Mouse (Mus musculus): ENCODE measurements around the gene Fbxw21. TPM values are rescaled to one million over a fixed set of nuclear protein-coding genes. Genes with fewer than 3 reads are reported as not detected.

The Fbxw21 gene
- polyA plus RNA-seq, 1 experiment from 2014 or later: not detected

DNA sequence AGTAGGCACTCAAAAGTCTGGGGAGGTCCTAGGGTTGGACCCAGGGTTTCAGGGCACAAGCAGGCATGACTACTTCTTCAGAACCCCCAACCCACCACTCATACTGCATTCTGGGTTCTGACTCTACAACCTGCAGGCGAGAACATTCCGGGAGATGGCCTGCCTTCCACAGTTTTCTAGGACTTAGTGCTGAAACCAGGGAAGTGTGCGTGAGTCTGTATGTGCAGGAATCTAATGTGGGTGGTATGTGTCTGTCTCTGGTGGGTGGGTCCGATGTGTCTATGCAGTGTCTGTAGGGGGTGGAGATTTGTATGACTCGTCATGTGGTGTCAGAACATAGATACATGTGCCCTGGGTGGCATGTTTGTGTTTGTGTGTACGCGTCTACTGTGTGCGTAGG lies 63.5 kb downstream of the Fbxw21 start:
- H3K4me1 ChIP-seq (ENCODE audit: control insufficient read depth, insufficient read depth, low read length): peaks cover 47% of the 10 kb centered on the region
- no peaks in the 10 kb centered on the region for H3K9me3 ChIP-seq (replicated peaks; ENCODE audit: control insufficient read depth, low read length, poor library complexity, severe bottlenecking)
- no peak overlapping the region for H3K9ac ChIP-seq (ENCODE audit: low read depth, low read length)
- peak overlapping the region; percentile 79 for H3K4me2 ChIP-seq (ENCODE audit: low read length)
- peaks cover 4% of the 10 kb centered on the region; the same call in 1 of the 2 replicates for H3K36me3 ChIP-seq (ENCODE audit: control insufficient read depth, insufficient read depth, low read length)
- ATAC-seq: no peak
- WGBS: 82% methylated on average over 8 of the region's 8 CpGs
- H3K4me3 ChIP-seq (ENCODE audit: low read depth, low read length): no peak overlapping the region
- peak overlapping the region; percentile 99 for H3K27ac ChIP-seq (ENCODE audit: low read length)
- no peaks in the 10 kb centered on the region for H3K27me3 ChIP-seq (ENCODE audit: control insufficient read depth, insufficient read depth, low read depth, low read length)

DNA sequence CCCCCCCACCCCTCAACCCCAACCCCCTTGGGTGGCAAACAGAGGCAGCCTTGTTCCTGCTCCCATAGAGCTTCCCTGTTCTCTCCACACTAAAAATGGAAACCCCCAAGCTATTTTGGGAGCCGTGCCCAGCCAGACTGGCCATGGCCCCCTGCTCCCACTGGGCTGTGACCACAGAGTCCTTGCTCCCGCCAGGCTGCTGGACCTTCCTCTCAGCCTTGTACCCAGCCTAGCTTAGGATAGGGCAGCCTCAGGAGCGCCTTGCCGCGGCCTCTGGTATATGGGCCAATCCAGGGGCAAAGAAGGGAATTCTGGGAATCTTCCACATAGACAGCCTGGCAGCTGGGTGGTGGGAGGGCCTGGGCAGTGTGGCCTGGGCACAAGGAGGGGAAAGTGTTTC lies 64.0 kb downstream of the Fbxw21 start:
- Histone ChIP-seq H3K9ac (ENCODE audit: low read depth, low read length) (peak overlapping the region; percentile 88), H3K4me3 (ENCODE audit: low read depth, low read length) (peak overlapping the region; percentile 80), H3K27ac (ENCODE audit: low read length) (peak overlapping the region; percentile 99), H3K27me3 (ENCODE audit: control insufficient read depth, insufficient read depth, low read depth, low read length) (no peaks in the 10 kb centered on the region), H3K4me1 (ENCODE audit: control insufficient read depth, insufficient read depth, low read length) (peaks cover 47% of the 10 kb centered on the region), H3K4me2 (ENCODE audit: low read length) (peak overlapping the region; percentile 79), H3K9me3 (replicated peaks; ENCODE audit: control insufficient read depth, low read length, poor library complexity, severe bottlenecking) (no peaks in the 10 kb centered on the region), H3K36me3 (ENCODE audit: control insufficient read depth, insufficient read depth, low read length) (peaks cover 4% of the 10 kb centered on the region; the same call in 1 of the 2 replicates)
- WGBS: 45% methylated on average over 5 of the region's 5 CpGs
- ATAC-seq: peak; percentile 23; the same call in 1 of the 2 replicates

DNA sequence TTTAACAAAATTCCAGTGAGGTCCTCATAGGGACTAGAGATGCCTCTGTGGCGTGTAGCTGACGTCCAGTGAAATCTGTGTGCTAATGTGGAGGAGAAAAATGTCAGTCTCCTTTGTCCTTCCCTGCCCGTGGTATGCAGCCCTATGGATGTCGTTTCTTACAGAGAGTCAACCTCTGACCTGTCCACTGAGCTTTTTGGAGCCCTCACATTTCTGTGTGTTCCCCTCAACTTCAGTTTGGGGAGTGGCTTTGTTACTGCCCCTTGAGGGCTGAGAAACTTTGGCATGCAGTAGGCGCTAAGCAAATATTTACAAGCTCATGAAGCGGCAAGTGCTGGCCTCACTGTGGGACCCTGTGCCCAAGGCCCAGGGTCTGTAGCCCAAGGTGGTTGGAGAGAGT lies 64.5 kb downstream of the Fbxw21 start:
- 6% methylated on average over 6 of the region's 6 CpGs for WGBS
- H3K4me2 ChIP-seq (ENCODE audit: low read length): peak overlapping the region; percentile 79

DNA sequence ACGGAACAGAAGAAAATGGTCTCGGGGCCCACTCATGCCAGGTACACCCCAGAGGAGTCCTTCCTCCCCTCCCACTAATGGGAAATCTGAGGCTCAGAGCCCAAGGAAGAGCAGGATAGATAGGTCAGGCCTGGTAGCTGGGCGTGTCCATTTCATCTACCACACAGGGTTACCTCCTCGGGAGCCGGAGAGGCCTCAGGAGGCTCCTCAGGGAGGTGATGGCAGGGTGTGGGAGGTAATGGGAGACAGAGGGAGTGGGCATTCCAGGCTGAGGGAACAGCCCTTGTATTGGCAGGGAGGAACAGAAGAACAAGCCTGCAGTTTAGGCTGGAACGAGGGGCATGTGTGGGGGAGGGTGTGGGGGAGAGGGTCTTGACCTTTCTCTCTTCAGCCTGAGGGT lies 65.0 kb downstream of the Fbxw21 start:
- H3K36me3 ChIP-seq (ENCODE audit: control insufficient read depth, insufficient read depth, low read length): peaks cover 7% of the 10 kb centered on the region
- H3K27ac ChIP-seq (ENCODE audit: low read length): peak overlapping the region; percentile 99

More for the DNA sequence above, 64.5 kb downstream of the Fbxw21 start:
- peak overlapping the region; percentile 80 for H3K4me3 ChIP-seq (ENCODE audit: low read depth, low read length)
- H3K36me3 ChIP-seq (ENCODE audit: control insufficient read depth, insufficient read depth, low read length): peaks cover 4% of the 10 kb centered on the region; the same call in 1 of the 2 replicates
- no peaks in the 10 kb centered on the region for H3K9me3 ChIP-seq (replicated peaks; ENCODE audit: control insufficient read depth, low read length, poor library complexity, severe bottlenecking)
- H3K9ac ChIP-seq (ENCODE audit: low read depth, low read length): peak overlapping the region; percentile 88
- H3K4me1 ChIP-seq (ENCODE audit: control insufficient read depth, insufficient read depth, low read length): peaks cover 47% of the 10 kb centered on the region
- H3K27ac ChIP-seq (ENCODE audit: low read length): peak overlapping the region; percentile 99
- no peaks in the 10 kb centered on the region for H3K27me3 ChIP-seq (ENCODE audit: control insufficient read depth, insufficient read depth, low read depth, low read length)
- no peak for ATAC-seq

DNA sequence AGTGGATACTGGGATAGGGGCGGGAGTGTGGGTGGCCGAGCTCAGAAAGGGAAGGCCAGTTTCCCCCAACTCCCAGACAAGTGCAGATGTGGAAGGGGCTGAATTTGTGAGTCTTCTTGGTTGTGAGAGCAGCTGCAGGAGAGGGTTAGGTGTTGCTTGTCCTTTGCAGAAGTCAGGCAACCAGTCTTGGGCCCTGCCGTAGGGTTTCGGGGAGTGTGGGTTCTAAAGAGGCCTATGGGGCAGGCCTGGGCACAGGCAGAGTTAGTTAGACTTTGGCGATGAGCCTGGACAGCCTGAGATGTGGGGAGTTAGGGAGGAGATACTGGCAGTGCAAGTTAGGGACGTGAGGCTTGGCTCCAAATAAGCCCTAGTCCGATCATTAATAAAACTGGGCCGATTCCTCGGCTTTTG lies 65.6 kb downstream of the Fbxw21 start:
- Histone ChIP-seq H3K4me1 (ENCODE audit: control insufficient read depth, insufficient read depth, low read length) (peaks cover 47% of the 10 kb centered on the region), H3K4me3 (ENCODE audit: low read depth, low read length) (peak overlapping the region; percentile 80), H3K27ac (ENCODE audit: low read length) (peak overlapping the region; percentile 99), H3K9me3 (replicated peaks; ENCODE audit: control insufficient read depth, low read length, poor library complexity, severe bottlenecking) (no peaks in the 10 kb centered on the region), H3K36me3 (ENCODE audit: control insufficient read depth, insufficient read depth, low read length) (peaks cover 12% of the 10 kb centered on the region), H3K27me3 (ENCODE audit: control insufficient read depth, insufficient read depth, low read depth, low read length) (no peaks in the 10 kb centered on the region), H3K4me2 (ENCODE audit: low read length) (peak overlapping the region; percentile 79), H3K9ac (ENCODE audit: low read depth, low read length) (peak overlapping the region; percentile 88)
- ATAC-seq: no peak
- WGBS: 2% methylated on average over 9 of the region's 9 CpGs

More for the DNA sequence above, 65.0 kb downstream of the Fbxw21 start:
- Histone ChIP-seq H3K27me3 (ENCODE audit: control insufficient read depth, insufficient read depth, low read depth, low read length) (no peaks in the 10 kb centered on the region), H3K4me1 (ENCODE audit: control insufficient read depth, insufficient read depth, low read length) (peaks cover 47% of the 10 kb centered on the region), H3K4me2 (ENCODE audit: low read length) (peak overlapping the region; percentile 79), H3K4me3 (ENCODE audit: low read depth, low read length) (peak overlapping the region; percentile 80), H3K9me3 (replicated peaks; ENCODE audit: control insufficient read depth, low read length, poor library complexity, severe bottlenecking) (no peaks in the 10 kb centered on the region), H3K9ac (ENCODE audit: low read depth, low read length) (peak overlapping the region; percentile 88)
- WGBS: 7% methylated on average over 6 of the region's 6 CpGs
- no peak for ATAC-seq

DNA sequence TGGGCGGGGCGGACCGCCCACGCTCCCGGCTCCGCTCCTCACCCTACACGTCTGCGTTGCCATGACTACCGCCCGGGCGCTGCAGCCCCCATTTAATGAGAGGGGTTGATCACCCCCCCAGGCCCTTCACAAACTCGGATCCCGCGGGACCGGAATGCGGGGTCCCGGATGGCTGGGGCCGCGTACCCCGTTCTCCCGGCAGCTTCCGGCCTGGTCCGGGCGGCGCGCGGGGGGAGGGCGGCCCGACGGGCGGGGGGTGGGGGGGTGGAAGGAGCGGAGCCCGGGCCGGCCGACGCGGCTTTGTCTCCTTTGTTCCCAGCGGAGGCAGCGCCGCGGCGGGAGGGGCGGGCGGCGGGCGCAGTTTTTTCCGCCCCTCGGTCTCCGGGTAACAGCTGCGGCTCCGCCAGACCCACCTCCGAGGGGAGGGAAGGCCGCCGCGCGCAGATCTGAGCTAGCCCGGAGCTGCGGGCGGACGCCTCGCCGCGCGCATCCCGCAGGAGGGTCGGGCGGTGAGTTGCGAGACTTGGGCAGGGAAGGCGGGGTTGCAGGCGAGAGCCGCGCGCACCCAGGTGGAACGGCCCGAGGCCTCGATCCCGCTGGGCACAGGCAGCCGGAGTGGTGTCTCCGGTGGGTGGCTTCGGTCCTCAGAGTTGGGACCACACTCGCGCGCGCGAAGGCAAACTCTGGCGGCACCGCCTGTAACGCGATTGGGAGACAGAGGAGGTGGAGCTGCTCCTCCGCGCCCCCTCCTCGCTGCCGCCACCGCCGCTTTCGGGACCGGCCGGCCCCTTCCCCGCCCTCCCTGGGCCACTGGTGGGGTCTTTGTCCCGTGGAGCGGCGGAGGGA lies 66.5 kb downstream of the Fbxw21 start, which contains the start of gene Plxnb1:
Gene Plxnb1, plus strand, starts transcription at position 253 of the 846 bp plus-strand sequence.
- Histone ChIP-seq H3K36me3 (ENCODE audit: control insufficient read depth, insufficient read depth, low read length) (peaks cover 11% of the 10 kb centered on the region), H3K9ac (ENCODE audit: low read depth, low read length) (peak within 1 kb of the TSS; percentile 88), H3K9me3 (replicated peaks; ENCODE audit: control insufficient read depth, low read length, poor library complexity, severe bottlenecking) (no peaks in the 10 kb centered on the region), H3K27me3 (ENCODE audit: control insufficient read depth, insufficient read depth, low read depth, low read length) (no peaks in the 10 kb centered on the region), H3K4me3 (ENCODE audit: low read depth, low read length) (peak within 1 kb of the TSS; percentile 80), H3K4me2 (ENCODE audit: low read length) (peak within 1 kb of the TSS; percentile 79), H3K4me1 (ENCODE audit: control insufficient read depth, insufficient read depth, low read length) (peaks cover 47% of the 10 kb centered on the region), H3K27ac (ENCODE audit: low read length) (peak within 1 kb of the TSS; percentile 99)
- peak; percentile 59 for ATAC-seq
- WGBS: under 1% methylated on average over 91 of the region's 102 CpGs

DNA sequence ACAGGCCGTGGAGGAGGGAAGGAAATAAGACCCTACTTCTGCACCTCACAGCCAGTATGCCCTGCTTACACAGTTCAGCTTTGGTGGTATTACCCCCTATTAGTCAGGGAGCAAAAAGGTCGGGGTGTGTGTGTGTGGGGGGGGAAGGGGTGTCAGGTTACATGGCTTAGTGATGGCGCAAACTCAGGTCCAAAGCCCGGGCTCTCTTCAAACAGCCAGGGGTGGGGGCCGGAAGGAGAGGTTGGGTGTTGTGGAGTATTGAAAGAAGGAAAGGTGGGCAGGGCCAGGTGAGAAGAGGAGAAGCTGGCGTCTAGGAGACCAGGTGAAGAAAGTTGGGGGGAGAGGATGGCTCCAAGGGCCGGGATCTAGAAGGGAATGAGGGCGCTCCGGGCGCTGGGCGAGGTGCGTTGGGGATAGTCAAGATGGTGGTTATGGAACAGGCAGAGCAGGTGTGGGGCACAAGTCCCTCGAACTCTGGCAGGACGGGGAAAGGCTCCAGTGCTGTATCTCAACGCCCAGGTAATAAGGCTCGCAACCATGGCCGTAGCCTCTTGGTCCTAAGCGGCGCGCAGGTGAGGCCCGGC lies 67.2 kb downstream of the Fbxw21 start:
- Histone ChIP-seq H3K27ac (ENCODE audit: low read length) (peak overlapping the region; percentile 99), H3K27me3 (ENCODE audit: control insufficient read depth, insufficient read depth, low read depth, low read length) (no peaks in the 10 kb centered on the region), H3K4me2 (ENCODE audit: low read length) (peak overlapping the region; percentile 79), H3K9ac (ENCODE audit: low read depth, low read length) (peak overlapping the region; percentile 88), H3K4me3 (ENCODE audit: low read depth, low read length) (peak overlapping the region; percentile 80), H3K4me1 (ENCODE audit: control insufficient read depth, insufficient read depth, low read length) (peaks cover 47% of the 10 kb centered on the region), H3K9me3 (replicated peaks; ENCODE audit: control insufficient read depth, low read length, poor library complexity, severe bottlenecking) (no peaks in the 10 kb centered on the region), H3K36me3 (ENCODE audit: control insufficient read depth, insufficient read depth, low read length) (peaks cover 11% of the 10 kb centered on the region)
- 2% methylated on average over 21 of the region's 21 CpGs for WGBS
- no peak for ATAC-seq

DNA sequence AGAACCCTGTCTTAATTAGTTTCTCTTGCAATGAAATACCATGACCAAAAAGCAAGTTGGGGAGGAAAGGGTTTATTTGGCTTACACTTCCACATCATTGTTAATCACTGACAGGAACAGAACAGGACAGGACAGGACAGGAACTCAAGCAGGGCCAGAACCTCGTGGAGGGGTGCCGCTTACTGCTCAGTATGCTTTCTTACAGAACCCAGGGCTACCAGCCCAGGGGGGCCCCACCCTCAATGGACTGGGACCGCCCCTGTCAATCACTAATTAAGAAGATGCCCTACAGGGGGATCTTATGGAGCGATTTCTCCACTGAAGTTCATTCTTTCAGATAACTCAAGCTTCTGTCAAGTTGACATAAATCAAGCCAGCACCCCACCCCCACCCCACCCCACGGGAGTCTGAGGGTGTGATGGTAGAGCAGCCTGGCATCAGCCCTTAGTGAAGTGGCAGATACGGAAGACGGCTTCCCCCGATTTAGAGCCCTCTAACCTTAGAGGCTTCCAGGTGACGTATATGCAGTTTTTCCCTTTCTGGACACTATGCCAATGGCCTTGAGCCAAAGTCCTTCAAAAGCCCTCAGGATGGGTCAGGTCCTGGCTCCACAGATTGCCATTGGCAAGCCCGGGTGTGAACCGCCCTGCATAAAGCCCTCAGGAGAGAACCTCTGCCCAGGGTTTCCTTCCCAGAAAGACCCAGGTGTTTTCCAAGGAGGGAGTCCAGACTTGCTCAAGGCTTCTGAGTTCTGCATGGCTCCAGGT lies 67.9 kb downstream of the Fbxw21 start:
- H3K9ac ChIP-seq (ENCODE audit: low read depth, low read length): peak overlapping the region; percentile 88; the same call in 1 of the 2 replicates
- peak overlapping the region; percentile 79 for H3K4me2 ChIP-seq (ENCODE audit: low read length)
- no peak for ATAC-seq
- 13% methylated on average over 11 of the region's 11 CpGs for WGBS
- H3K36me3 ChIP-seq (ENCODE audit: control insufficient read depth, insufficient read depth, low read length): peaks cover 9% of the 10 kb centered on the region
- peaks cover 43% of the 10 kb centered on the region for H3K4me1 ChIP-seq (ENCODE audit: control insufficient read depth, insufficient read depth, low read length)
- no peaks in the 10 kb centered on the region for H3K27me3 ChIP-seq (ENCODE audit: control insufficient read depth, insufficient read depth, low read depth, low read length)
- peak overlapping the region; percentile 99 for H3K27ac ChIP-seq (ENCODE audit: low read length)
- H3K9me3 ChIP-seq (replicated peaks; ENCODE audit: control insufficient read depth, low read length, poor library complexity, severe bottlenecking): no peaks in the 10 kb centered on the region
- H3K4me3 ChIP-seq (ENCODE audit: low read depth, low read length): peak overlapping the region; percentile 80
